8 mouse cellular contexts compared by ENCODE assay signal in the genomic region with DNA sequence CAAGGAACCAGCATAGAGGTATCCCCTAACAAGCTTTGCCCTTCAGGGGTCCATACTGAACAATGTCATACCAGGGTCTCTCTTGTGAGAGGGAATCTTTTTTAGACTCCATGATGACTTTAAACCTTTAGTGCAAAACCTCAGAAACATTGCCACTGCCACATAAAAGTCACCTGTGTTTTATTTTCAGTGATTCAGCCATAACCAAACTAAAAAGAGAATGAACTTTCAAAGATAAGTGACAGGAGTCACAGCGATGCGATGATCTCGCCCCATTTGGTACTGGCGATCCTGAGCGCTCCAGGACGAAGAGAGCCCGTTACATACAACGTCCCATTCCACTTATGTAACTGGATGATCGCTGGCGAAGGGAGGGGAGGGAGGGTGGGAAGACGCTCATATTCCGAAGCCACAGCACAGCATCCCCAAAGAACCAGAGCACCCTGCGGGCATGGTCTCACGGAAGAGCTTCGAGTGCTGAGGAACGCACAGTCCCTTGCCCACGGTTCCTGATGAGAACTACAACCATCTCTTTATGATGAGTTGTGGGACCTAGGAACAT. TPM values are rescaled to one million over a fixed set of nuclear protein-coding genes. Genes with fewer than 3 reads are reported as not detected.
A peak's percentile ranks its signal among the peaks of the same experiment; 100 is the strongest.
DNase-seq lines count a peak whose midpoint lies in the region; ATAC-seq lines count a peak whose summit lies in the region.

No protein-coding gene starts in this region.

- DNase-seq in frontal cortex, postnatal 25 days (ENCODE audit: low spot score in 2 of 2), result no peak
- DNase-seq in thymus, postnatal 4 days, result peak; percentile 9
- DNase-seq in thymus, adult 18-20 months, result no peak
- no peak for DNase-seq in urinary bladder, adult 2 months (ENCODE audit: low spot score)

- WGBS in hindbrain, embryonic 12.5 days, result 25% methylated on average over 16 of the region's 17 CpGs
- 9% methylated on average over 16 of the region's 17 CpGs for WGBS in lung, embryonic 16.5 days

- H3K27me3 ChIP-seq in hindbrain, embryonic 12.5 days, result 0 out of 2 replicates have a peak, but pooled peaks cover 10% of the 10 kb centered on the region
- H3K27me3 ChIP-seq in lung, embryonic 16.5 days (ENCODE audit: control insufficient read depth, insufficient read depth, low read depth, low read length), result no peaks in the 10 kb centered on the region

- H3K4me3 ChIP-seq in hindbrain, embryonic 12.5 days, result peak overlapping the region; percentile 60
- H3K4me3 ChIP-seq in lung, embryonic 16.5 days (ENCODE audit: low read length), result peak overlapping the region; percentile 65

- ATAC-seq in frontal cortex, adult (ENCODE audit: low TSS enrichment), result peak; percentile 31
- ATAC-seq in hindbrain, embryonic 12.5 days (ENCODE audit: low FRiP score), result peak; percentile 3; the same call in 1 of the 2 replicates
- ATAC-seq in lung, embryonic 16.5 days (ENCODE audit: low read depth), result no peak
- no peak for ATAC-seq in activated CD4-positive, CD25-positive, alpha-beta regulatory T cell, adult 4 months

- peaks cover 12% of the 10 kb centered on the region for H3K4me1 ChIP-seq in hindbrain, embryonic 12.5 days
- H3K4me1 ChIP-seq in lung, embryonic 16.5 days (replicated peaks; ENCODE audit: control insufficient read depth, insufficient read depth, low read length), result no peaks in the 10 kb centered on the region; the same call in 1 of the 2 replicates

- no peaks in the 10 kb centered on the region for H3K9me3 ChIP-seq in hindbrain, embryonic 12.5 days (replicated peaks)
- no peaks in the 10 kb centered on the region for H3K9me3 ChIP-seq in lung, embryonic 16.5 days (ENCODE audit: control insufficient read depth, low read length)

- no peaks in the 10 kb centered on the region for H3K36me3 ChIP-seq in hindbrain, embryonic 12.5 days
- H3K36me3 ChIP-seq in lung, embryonic 16.5 days (ENCODE audit: control insufficient read depth, insufficient read depth, low read length), result no peaks in the 10 kb centered on the region

- H3K27ac ChIP-seq in hindbrain, embryonic 12.5 days, result peak overlapping the region; percentile 96
- peak overlapping the region; percentile 92 for H3K27ac ChIP-seq in lung, embryonic 16.5 days (ENCODE audit: low read length)

- H3K9ac ChIP-seq in hindbrain, embryonic 12.5 days, result peak overlapping the region; percentile 80
- peak overlapping the region; percentile 80 for H3K9ac ChIP-seq in lung, embryonic 16.5 days (ENCODE audit: low read length)

- peak overlapping the region; percentile 56 for H3K4me2 ChIP-seq in hindbrain, embryonic 12.5 days (replicated peaks)
- H3K4me2 ChIP-seq in lung, embryonic 16.5 days (ENCODE audit: low read depth, low read length), result peak overlapping the region; percentile 71

RNA-seq across cellular contexts. Expression of gene Opn1mw, which starts 42.9 kb away (rescaled TPM):
- polyA plus RNA-seq in hindbrain, embryonic 12.5 days (2016; fragmentation: Nextera tagmentation; extraction: Ambion mirVana), result not detected in 2 replicates
- polyA plus RNA-seq in lung, embryonic 16.5 days (2015; fragmentation: Nextera tagmentation; extraction: Ambion mirVana), result not detected in 2 replicates
- polyA plus RNA-seq in urinary bladder, adult 2 months (2012; rRNA removed), result not detected in 2 replicates
- polyA plus RNA-seq in activated CD4-positive, CD25-positive, alpha-beta regulatory T cell, adult 4 months (2017; shearing (Covaris generic)), result not detected

RNA-seq across cellular contexts. Expression of gene Mecp2, which starts 50.8 kb away (rescaled TPM):
- 14.9 and 16.7 TPM in 2 replicates for polyA plus RNA-seq in hindbrain, embryonic 12.5 days (2016; fragmentation: Nextera tagmentation; extraction: Ambion mirVana)
- polyA plus RNA-seq in lung, embryonic 16.5 days (2015; fragmentation: Nextera tagmentation; extraction: Ambion mirVana), result 11.5 and 11.6 TPM in 2 replicates
- polyA plus RNA-seq in urinary bladder, adult 2 months (2012; rRNA removed), result 12.8 and 17.1 TPM in 2 replicates
- polyA plus RNA-seq in activated CD4-positive, CD25-positive, alpha-beta regulatory T cell, adult 4 months (2017; shearing (Covaris generic)), result 10 to 100 TPM; 16.3 to 18.2 TPM

Comparison
In these comparisons a context has a peak if more than half of its experiments do, and no peak if none do; other contexts are left out.
1. ATAC-seq: peak in frontal cortex, adult (single experiment) and hindbrain, embryonic 12.5 days (single experiment); none in lung, embryonic 16.5 days (single experiment) and activated CD4-positive, CD25-positive, alpha-beta regulatory T cell, adult 4 months (single experiment).